Mouse (Mus musculus): ENCODE measurements around the gene Zc3h14. TPM values are rescaled to one million over a fixed set of nuclear protein-coding genes. Genes with fewer than 3 reads are reported as not detected.

Gene Zc3h14
- polyA plus RNA-seq, 1 experiment from 2014 or later, result 135 TPM

Other genes starting within 250 kb of the Zc3h14 start
- 49.1 and 53.6 TPM in 2 replicates for gene Kcnk10, start 168.7 kb upstream of the Zc3h14 start, polyA plus RNA-seq (2014; fragmentation: Nextera tagmentation; extraction: Ambion mirVana)
- gene Spata7, start 118.8 kb upstream of the Zc3h14 start, polyA plus RNA-seq (2014; fragmentation: Nextera tagmentation; extraction: Ambion mirVana), result 28.4 and 29.4 TPM in 2 replicates
- 3.9 and 5.4 TPM in 2 replicates for gene Ptpn21, start 9.6 kb upstream of the Zc3h14 start, polyA plus RNA-seq (2014; fragmentation: Nextera tagmentation; extraction: Ambion mirVana)
- 20.7 and 22.9 TPM in 2 replicates for gene Eml5, start 154.5 kb downstream of the Zc3h14 start, polyA plus RNA-seq (2014; fragmentation: Nextera tagmentation; extraction: Ambion mirVana)
- gene Ttc8, start 173.6 kb downstream of the Zc3h14 start, polyA plus RNA-seq (2014; fragmentation: Nextera tagmentation; extraction: Ambion mirVana), result 27.7 and 38.5 TPM in 2 replicates

Data from midbrain, embryonic 14.5 days (tissue).